Mouse (Mus musculus): ENCODE measurements around the gene Ppm1l. TPM values are rescaled to one million over a fixed set of nuclear protein-coding genes. Genes with fewer than 3 reads are reported as not detected.

Gene Ppm1l
- total RNA-seq (2017): 4.9 and 6.1 TPM in 2 replicates

- ATAC-seq (ENCODE audit: extremely low read depth, insufficient number of reproducible peaks, low FRiP score, poor library complexity, severe bottlenecking): peak; percentile 81
Observed at GRCm38 (mm10) chr3:69316391-69317195, at the start of gene Ppm1l. TSS of gene Ppm1l (plus strand) at chr3:69316861.

- no peak for ATAC-seq (ENCODE audit: extremely low read depth, insufficient number of reproducible peaks, low FRiP score, poor library complexity, severe bottlenecking)
Observed at GRCm38 (mm10) chr3:69271812-69272211, 44.8 kb upstream of the Ppm1l start.

DNA sequence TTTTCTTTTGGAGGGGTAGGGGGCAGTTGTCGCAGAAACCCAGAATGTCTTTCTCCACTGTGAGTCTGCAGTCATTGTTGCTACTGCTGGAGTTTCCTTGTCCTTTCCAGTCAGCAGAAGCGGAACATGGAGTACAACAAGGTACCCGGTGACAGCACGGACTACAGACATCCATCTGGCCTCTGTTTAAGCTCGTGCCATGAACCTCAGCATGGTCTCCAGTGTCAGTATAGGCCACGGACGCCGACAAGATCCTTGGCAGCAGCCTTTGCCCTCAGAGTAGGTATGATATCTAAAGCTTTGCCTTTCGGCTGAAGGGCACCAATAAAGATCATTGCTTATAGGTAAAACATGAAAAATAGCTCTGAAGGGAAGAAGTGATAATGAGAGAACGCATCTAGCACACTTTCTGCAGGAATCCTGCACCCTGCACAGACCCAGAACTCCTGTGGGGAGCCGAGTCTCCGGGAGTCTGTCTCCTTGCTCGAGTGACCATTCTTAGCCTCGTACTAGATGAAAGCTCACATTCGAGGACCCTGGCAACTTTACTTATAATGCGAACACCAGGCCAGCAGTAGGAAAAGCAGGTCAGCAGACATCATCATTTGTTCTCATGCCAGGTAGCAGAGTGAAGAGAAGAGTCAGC lies 42.5 kb upstream of the Ppm1l start:
- no peak for ATAC-seq (ENCODE audit: extremely low read depth, insufficient number of reproducible peaks, low FRiP score, poor library complexity, severe bottlenecking)

GRCm38 (mm10) chr3:69274664-69275312 lies 41.9 kb upstream of the Ppm1l start:
- ATAC-seq (ENCODE audit: extremely low read depth, insufficient number of reproducible peaks, low FRiP score, poor library complexity, severe bottlenecking): no peak

GRCm38 (mm10) chr3:69278648-69279047 lies 38.0 kb upstream of the Ppm1l start:
- no peak for ATAC-seq (ENCODE audit: extremely low read depth, insufficient number of reproducible peaks, low FRiP score, poor library complexity, severe bottlenecking)

DNA sequence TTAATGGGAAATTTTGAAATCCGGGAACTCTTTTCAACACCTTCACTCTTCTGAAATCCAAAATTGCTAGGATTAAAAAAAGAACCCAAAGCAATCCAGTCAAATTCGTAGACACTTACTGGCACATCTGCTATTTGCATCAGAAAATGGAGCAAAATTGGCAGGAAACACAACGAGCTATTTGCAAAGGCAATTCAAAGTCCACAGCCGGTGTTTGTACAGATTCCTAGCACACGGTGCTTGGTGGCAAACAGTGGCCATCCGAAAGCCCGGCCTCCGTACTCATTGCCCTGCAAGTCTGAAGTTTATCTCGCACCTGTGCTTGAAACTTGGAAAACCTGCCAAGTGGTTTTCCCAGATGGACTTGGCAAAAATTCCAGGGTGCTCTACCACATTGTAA lies 34.3 kb upstream of the Ppm1l start:
- no peak for ATAC-seq (ENCODE audit: extremely low read depth, insufficient number of reproducible peaks, low FRiP score, poor library complexity, severe bottlenecking)

DNA sequence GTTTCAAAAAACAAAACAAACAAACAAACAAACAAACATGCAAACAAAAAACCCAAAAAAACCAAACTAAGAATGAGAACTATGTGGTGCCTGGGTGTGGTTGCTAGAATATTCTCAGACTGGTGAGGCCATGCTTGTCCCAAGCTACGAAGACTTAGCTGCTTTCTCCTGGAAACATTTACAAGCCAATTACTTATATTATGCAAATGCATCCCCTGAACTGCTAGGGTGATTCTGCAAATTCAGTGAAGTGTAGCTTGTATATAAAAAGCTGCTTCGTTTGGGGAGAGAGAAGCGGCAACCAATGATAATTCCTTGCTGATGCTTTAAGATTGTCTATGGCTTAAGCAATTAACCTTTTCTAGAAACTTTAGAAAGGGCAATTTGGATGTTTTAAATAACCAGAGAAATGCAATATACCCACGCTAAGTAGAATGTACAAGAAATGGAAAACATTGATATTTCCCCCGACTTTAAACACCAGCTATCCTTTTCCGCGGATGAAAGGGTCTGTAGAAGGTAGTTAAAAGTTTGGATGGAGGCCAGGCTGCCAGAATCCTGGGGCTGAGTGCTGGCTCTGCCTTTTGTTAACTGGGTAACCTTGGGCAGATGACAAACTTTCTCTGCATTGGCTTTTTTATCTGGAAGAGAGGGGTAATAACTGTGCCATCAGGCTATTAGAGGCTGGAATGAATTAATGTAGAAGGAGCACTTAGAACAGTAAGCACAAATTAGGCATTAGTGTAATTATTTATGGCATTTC lies 33.4 kb upstream of the Ppm1l start:
- ATAC-seq (ENCODE audit: extremely low read depth, insufficient number of reproducible peaks, low FRiP score, poor library complexity, severe bottlenecking): no peak

GRCm38 (mm10) chr3:69289833-69290232 lies 26.8 kb upstream of the Ppm1l start:
- peak; percentile 76; the same call in 1 of the 2 replicates for ATAC-seq (ENCODE audit: extremely low read depth, insufficient number of reproducible peaks, low FRiP score, poor library complexity, severe bottlenecking)

DNA sequence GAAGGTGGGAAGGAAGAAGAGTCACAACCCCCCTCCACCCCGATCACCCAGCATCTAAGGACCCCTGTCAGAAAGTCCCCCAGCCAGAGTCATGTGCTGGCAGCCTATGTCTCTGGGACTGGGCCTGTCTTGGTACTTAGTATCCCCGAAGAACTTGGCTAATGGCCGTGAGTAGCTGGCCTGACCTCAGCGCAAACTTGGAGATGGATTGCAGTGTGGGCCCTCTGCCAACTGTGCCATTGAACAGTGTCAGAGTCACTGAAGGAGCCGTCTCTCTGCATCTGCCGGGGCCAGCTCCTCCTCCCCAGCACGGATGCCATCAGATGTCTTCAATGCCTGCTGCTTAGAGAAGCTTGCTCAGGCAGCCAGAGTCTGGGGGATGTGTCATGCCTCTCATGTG lies 26.4 kb upstream of the Ppm1l start:
- peak; percentile 5; the same call in 1 of the 2 replicates for ATAC-seq (ENCODE audit: extremely low read depth, insufficient number of reproducible peaks, low FRiP score, poor library complexity, severe bottlenecking)

- no peak for ATAC-seq (ENCODE audit: extremely low read depth, insufficient number of reproducible peaks, low FRiP score, poor library complexity, severe bottlenecking)
Observed at GRCm38 (mm10) chr3:69290844-69291243, 25.8 kb upstream of the Ppm1l start.

- ATAC-seq (ENCODE audit: extremely low read depth, insufficient number of reproducible peaks, low FRiP score, poor library complexity, severe bottlenecking): no peak
Observed at GRCm38 (mm10) chr3:69292628-69293027, 24.0 kb upstream of the Ppm1l start.

GRCm38 (mm10) chr3:69296270-69296669 lies 20.4 kb upstream of the Ppm1l start:
- ATAC-seq (ENCODE audit: extremely low read depth, insufficient number of reproducible peaks, low FRiP score, poor library complexity, severe bottlenecking): no peak

GRCm38 (mm10) chr3:69300121-69300520 lies 16.5 kb upstream of the Ppm1l start:
- no peak for ATAC-seq (ENCODE audit: extremely low read depth, insufficient number of reproducible peaks, low FRiP score, poor library complexity, severe bottlenecking)

GRCm38 (mm10) chr3:69315810-69316390 lies 761 bp upstream of the Ppm1l start:
- no peak for ATAC-seq (ENCODE audit: extremely low read depth, insufficient number of reproducible peaks, low FRiP score, poor library complexity, severe bottlenecking)

DNA sequence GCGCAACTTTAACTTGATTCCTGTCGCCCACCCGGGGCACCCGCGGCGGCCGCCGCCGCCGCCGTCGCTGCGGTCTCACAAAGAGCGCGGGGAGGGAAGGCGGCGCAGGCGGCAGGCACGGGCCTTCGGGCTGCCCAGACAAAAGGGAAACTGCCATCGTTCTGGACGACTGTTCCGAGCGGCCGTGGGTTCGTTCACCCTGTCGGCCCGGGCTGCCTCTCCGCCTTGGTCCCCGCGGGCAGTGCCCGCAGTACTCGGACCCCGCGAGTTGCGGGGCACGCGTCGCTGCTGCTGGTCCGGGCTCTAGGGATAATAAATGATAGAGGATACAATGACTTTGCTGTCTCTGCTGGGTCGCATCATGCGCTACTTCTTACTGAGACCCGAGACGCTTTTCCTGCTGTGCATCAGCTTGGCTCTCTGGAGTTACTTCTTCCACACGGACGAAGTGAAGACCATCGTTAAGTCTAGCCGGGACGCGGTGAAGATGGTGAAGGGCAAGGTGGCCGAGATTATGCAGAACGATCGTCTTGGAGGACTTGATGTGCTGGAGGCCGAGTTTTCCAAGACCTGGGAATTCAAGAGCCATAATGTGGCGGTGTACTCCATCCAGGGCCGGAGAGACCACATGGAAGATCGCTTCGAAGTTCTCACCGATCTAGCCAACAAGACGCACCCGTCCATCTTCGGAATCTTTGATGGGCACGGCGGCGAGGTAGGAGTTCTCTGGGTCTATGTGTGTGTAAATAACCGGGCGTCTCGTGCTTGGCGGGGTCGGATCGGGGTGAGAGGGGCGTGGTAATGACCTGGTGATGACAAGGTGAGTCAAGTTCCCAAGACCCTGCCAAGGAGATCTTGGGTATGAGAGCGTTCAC lies 827 bp downstream of the Ppm1l start:
- no peak for ATAC-seq (ENCODE audit: extremely low read depth, insufficient number of reproducible peaks, low FRiP score, poor library complexity, severe bottlenecking)

- ATAC-seq (ENCODE audit: extremely low read depth, insufficient number of reproducible peaks, low FRiP score, poor library complexity, severe bottlenecking): no peak
Observed at GRCm38 (mm10) chr3:69318131-69318951, 1.7 kb downstream of the Ppm1l start.

GRCm38 (mm10) chr3:69319061-69319720 lies 2.5 kb downstream of the Ppm1l start:
- ATAC-seq (ENCODE audit: extremely low read depth, insufficient number of reproducible peaks, low FRiP score, poor library complexity, severe bottlenecking): no peak
